Comparison of ENCODE assay signal across 1 mouse cellular context in genomic region chr6:17743325-17743724, GRCm38 (mm10).
TF ChIP-seq lines count a peak whose summit lies in the region.

No protein-coding gene starts in this region.

TF ChIP-seq in MEL, 35 proteins besides CTCF, POLR2A, EP300 and RAD21 (continued from another document):
- TF ChIP-seq E2F4 (IDR thresholded peaks at IDR 0.05; ENCODE audit: borderline replicate concordance, low read depth, low read length) (no peak), BHLHE40 (IDR thresholded peaks at IDR 0.05; ENCODE audit: borderline replicate concordance, low read depth, low read length) (peak; percentile 97), SIN3A (IDR thresholded peaks at IDR 0.05; ENCODE audit: low read length) (peak; percentile 87), GABPA (IDR thresholded peaks at IDR 0.05; ENCODE audit: low read depth, low read length) (peak; percentile 72; the same call in 1 of the 2 replicates), NELFE (IDR thresholded peaks at IDR 0.05; ENCODE audit: low read depth, low read length) (no peak), TCF12 (IDR thresholded peaks at IDR 0.05; ENCODE audit: low read depth, low read length) (peak; percentile 97), MYB (IDR thresholded peaks at IDR 0.05; ENCODE audit: low read depth, low read length) (no peak), MAX (IDR thresholded peaks at IDR 0.05; ENCODE audit: low read length) (peak; percentile 62; the same call in 1 of the 2 replicates), TBP (IDR thresholded peaks at IDR 0.05; ENCODE audit: low read depth, low read length) (no peak), MYC (IDR thresholded peaks at IDR 0.05; ENCODE audit: low read depth, low read length) (peak; percentile 88), ZMIZ1 (IDR thresholded peaks at IDR 0.05; ENCODE audit: low read depth, low read length) (no peak), CHD1 (IDR thresholded peaks at IDR 0.05; ENCODE audit: low read depth, low read length) (no peak), ELF1 (IDR thresholded peaks at IDR 0.05; ENCODE audit: low read depth, low read length) (peak; percentile 54; the same call in 1 of the 2 replicates), KAT2A (conservative IDR thresholded peaks at IDR 0.05; ENCODE audit: low read depth, low read length) (no peak), USF1 (IDR thresholded peaks at IDR 0.05; ENCODE audit: low read depth, low read length) (no peak), RCOR1 (IDR thresholded peaks at IDR 0.05; ENCODE audit: low read depth, low read length) (peak; percentile 73), NRF1 (IDR thresholded peaks at IDR 0.05; ENCODE audit: insufficient read depth, low read depth, low read length, poor library complexity, severe bottlenecking) (peak; percentile 57; the same call in 1 of the 2 replicates), MXI1 (IDR thresholded peaks at IDR 0.05; ENCODE audit: low read depth, low read length) (peak; percentile 54; the same call in 1 of the 2 replicates), POLR2AphosphoS5 (IDR thresholded peaks at IDR 0.05; ENCODE audit: borderline replicate concordance, low read depth, low read length) (no peak), GATA1 (IDR thresholded peaks at IDR 0.05; ENCODE audit: low read depth, low read length) (peak; percentile 94)
